Mouse (Mus musculus) left cerebral cortex, adult 8-10 months (tissue): Measurements from ENCODE around the gene Slc46a2. TPM values are rescaled to one million over a fixed set of nuclear protein-coding genes. Genes with fewer than 3 reads are reported as not detected.

Experiments
- DNase-seq, 2 experiments: peaks; one replicate each; pipeline ENCODE4 v3.0.0; 2022; ENCODE audit warnings: low spot score in 2 of 2
- total RNA-seq, 4 experiments: library from RNA; stranded (reverse); gene quantifications; 2 replicates each; pipeline ENCODE4 v1.2.4; 2022

Slc46a2 gene
- total RNA-seq = not detected

- DNase-seq = no peak
Observed at GRCm38 (mm10) chr4:59914608-59915403, at the start of gene Slc46a2. Gene Slc46a2 (minus strand): TSS chr4:59915056.

GRCm38 (mm10) chr4:59963405-59964344 is 48.8 kb upstream of the Slc46a2 start, which contains the start of gene Mup6:
Gene Mup6 (plus strand): TSS chr4:59964294.
- DNase-seq = no peak

- DNase-seq = no peak
Observed at GRCm38 (mm10) chr4:59960610-59961009, 45.8 kb upstream of the Slc46a2 start, which contains the start of gene Mup4. Gene Mup4 (minus strand): TSS chr4:59960710.

GRCm38 (mm10) chr4:59937543-59937942 is 22.7 kb upstream of the Slc46a2 start:
- no peak for DNase-seq

GRCm38 (mm10) chr4:59932505-59933281 is 17.8 kb upstream of the Slc46a2 start:
- peak in 1 of 2 experiments; percentile 4 for DNase-seq

GRCm38 (mm10) chr4:59928347-59928746 is 13.5 kb upstream of the Slc46a2 start:
- peak; percentile 8 to 51 for DNase-seq

GRCm38 (mm10) chr4:59927666-59928065 is 12.8 kb upstream of the Slc46a2 start:
- DNase-seq = no peak

GRCm38 (mm10) chr4:59925082-59925481 is 10.2 kb upstream of the Slc46a2 start:
- DNase-seq = no peak

GRCm38 (mm10) chr4:59917966-59918365 is 3.1 kb upstream of the Slc46a2 start:
- DNase-seq = no peak

GRCm38 (mm10) chr4:59908785-59909184 is 6.1 kb downstream of the Slc46a2 start:
- no peak for DNase-seq

GRCm38 (mm10) chr4:59907657-59908230 is 7.1 kb downstream of the Slc46a2 start:
- no peak for DNase-seq

- DNase-seq = no peak
Observed at GRCm38 (mm10) chr4:59907092-59907491, 7.8 kb downstream of the Slc46a2 start.

GRCm38 (mm10) chr4:59902547-59902946 is 12.3 kb downstream of the Slc46a2 start:
- no peak for DNase-seq

- DNase-seq = no peak
Observed at GRCm38 (mm10) chr4:59901810-59902209, 13.0 kb downstream of the Slc46a2 start.

GRCm38 (mm10) chr4:59898521-59898919 is 16.3 kb downstream of the Slc46a2 start:
- DNase-seq = no peak

GRCm38 (mm10) chr4:59897814-59898520 is 16.9 kb downstream of the Slc46a2 start:
- no peak for DNase-seq

- no peak for DNase-seq
Observed at GRCm38 (mm10) chr4:59896000-59896399, 18.9 kb downstream of the Slc46a2 start.

GRCm38 (mm10) chr4:59894977-59895575 is 19.8 kb downstream of the Slc46a2 start:
- no peak for DNase-seq

- no peak for DNase-seq
Observed at GRCm38 (mm10) chr4:59894415-59894814, 20.4 kb downstream of the Slc46a2 start.

- DNase-seq = no peak
Observed at GRCm38 (mm10) chr4:59892731-59893130, 22.1 kb downstream of the Slc46a2 start.
